Mouse (Mus musculus) limb, embryonic 13.5 days (tissue): ENCODE measurements at regions not wholly inside any gene's neighbourhood (a gene's known extent, or its start where the extent isn't known, plus 50 kb on each side); places are given as distances from the start of the nearest gene placed in this dataset.
A peak's percentile ranks its signal among the peaks of the same experiment; 100 is the strongest.

ENCODE experiments used
- ATAC-seq: fragments of 200-750 bp; cut with Nextera tagmentation; 2 replicates; pipeline ENCODE4 v1.8.0; 2017; ENCODE audit warnings: low read depth, moderate number of reproducible peaks, moderate TSS enrichment; ENCODE audit not compliant: low FRiP score
- H3K27ac ChIP-seq: fragments of 300-500 bp; sonication (generic); 2 replicates; pipeline ENCODE4 v1.5.1; 2015; ENCODE audit warnings: inconsistent platforms, mild to moderate bottlenecking, moderate library complexity
- H3K27me3 ChIP-seq: fragments of 300-500 bp; sonication (generic); 2 replicates; pipeline ENCODE4 v1.6.1; 2015; ENCODE audit warnings: mild to moderate bottlenecking, inconsistent platforms
- H3K36me3 ChIP-seq: fragments of 300-500 bp; sonication (generic); 2 replicates; pipeline ENCODE4 v1.6.1; 2015; ENCODE audit warnings: inconsistent platforms, mild to moderate bottlenecking, moderate library complexity
- H3K4me1 ChIP-seq: fragments of 300-500 bp; sonication (generic); 2 replicates; pipeline ENCODE4 v1.6.1; 2015; ENCODE audit warnings: inconsistent platforms
- H3K4me2 ChIP-seq: fragments of 300-500 bp; sonication (generic); replicated peaks from 2 replicates; pipeline ENCODE4 v1.6.1; 2015; ENCODE audit warnings: inconsistent platforms, mild to moderate bottlenecking, moderate library complexity
- H3K4me3 ChIP-seq: fragments of 300-500 bp; sonication (generic); 2 replicates; pipeline ENCODE4 v1.5.1; 2015; ENCODE audit warnings: moderate library complexity, mild to moderate bottlenecking, inconsistent platforms
- H3K9ac ChIP-seq: fragments of 300-500 bp; sonication (generic); 2 replicates; pipeline ENCODE4 v1.6.1; 2015; ENCODE audit warnings: mild to moderate bottlenecking, inconsistent platforms
- H3K9me3 ChIP-seq: fragments of 300-500 bp; sonication (generic); 2 replicates; pipeline ENCODE4 v1.6.1; 2016; ENCODE audit warnings: inconsistent platforms
- WGBS: fragments of 180-500 bp; shearing (Covaris S2); methylation state at CpG from one replicate; pipeline ENCODE4 v1.1.7; 2015; 5-methylcytosine and 5-hydroxymethylcytosine counted together

DNA sequence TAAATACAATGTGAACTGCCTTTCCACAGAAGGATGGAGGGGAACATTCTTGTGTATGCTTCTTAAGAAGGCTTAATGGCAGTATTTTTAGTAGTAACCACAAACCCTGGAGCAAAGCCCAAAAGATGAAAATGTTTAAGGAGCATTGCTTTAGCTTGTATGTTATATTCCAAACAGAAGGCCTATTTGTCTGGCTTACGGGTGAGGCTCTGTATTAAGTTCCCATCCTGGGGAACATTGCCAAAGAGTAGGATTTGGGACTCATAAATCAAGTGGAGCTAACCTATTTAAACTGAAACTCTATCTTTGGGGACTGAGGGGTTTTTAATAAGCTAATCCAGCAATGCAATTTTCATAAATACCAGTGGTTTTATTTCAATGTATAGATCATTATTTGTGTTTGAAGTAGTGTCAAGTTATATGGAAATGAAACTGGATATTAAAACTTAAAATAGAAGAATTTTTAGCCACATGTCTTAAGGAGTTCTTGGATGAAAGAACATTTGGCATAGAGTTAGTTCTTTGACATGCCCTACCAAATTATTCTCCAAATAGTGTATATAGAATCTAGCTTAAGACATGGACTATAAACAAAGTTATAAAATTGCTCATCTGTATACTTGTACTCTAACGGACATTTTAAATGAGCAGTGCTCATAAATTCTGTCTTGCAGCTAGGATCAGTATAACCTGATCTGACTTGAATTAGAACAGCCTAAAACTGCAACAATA, 401.7 kb upstream of the Actbl2 start:
- Histone ChIP-seq H3K9me3 (no peaks in the 10 kb centered on the region), H3K4me2 (no peak overlapping the region), H3K4me1 (peaks cover 20% of the 10 kb centered on the region), H3K36me3 (no peaks in the 10 kb centered on the region), H3K4me3 (no peak overlapping the region), H3K27me3 (no peaks in the 10 kb centered on the region; the same call in 1 of the 2 replicates), H3K27ac (no peak overlapping the region; the same call in 1 of the 2 replicates), H3K9ac (no peak overlapping the region)
- WGBS, result 18% methylated on average over 2 of the region's 2 CpGs
- peak; percentile 85 for ATAC-seq

DNA sequence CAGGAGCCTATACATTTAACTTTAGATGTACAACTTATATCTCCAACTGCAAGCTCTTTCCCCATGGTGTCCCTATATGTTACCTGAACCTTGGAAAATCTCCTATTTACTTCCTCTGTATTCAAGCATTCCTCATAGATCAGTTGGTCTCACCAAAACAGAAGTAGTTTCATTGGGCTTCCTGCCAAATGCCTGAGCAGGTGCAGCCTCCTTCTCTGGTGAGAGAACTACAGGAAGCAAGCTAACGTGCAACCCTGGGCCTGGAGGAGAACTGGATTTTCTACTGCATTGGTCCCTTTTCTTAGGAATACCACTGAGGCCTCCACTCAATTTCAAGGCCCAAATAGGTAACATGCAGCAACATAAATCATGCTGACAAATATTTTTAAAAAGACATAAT, 400.6 kb upstream of the Actbl2 start:
- H3K27ac ChIP-seq, result no peak overlapping the region
- 26% methylated on average over 1 of the region's 1 CpGs for WGBS
- no peaks in the 10 kb centered on the region; the same call in 1 of the 2 replicates for H3K27me3 ChIP-seq
- no peak overlapping the region for H3K4me3 ChIP-seq
- no peak overlapping the region for H3K4me2 ChIP-seq
- no peak overlapping the region for H3K9ac ChIP-seq
- no peaks in the 10 kb centered on the region for H3K36me3 ChIP-seq
- H3K9me3 ChIP-seq, result no peaks in the 10 kb centered on the region
- peaks cover 20% of the 10 kb centered on the region for H3K4me1 ChIP-seq
- ATAC-seq, result no peak

DNA sequence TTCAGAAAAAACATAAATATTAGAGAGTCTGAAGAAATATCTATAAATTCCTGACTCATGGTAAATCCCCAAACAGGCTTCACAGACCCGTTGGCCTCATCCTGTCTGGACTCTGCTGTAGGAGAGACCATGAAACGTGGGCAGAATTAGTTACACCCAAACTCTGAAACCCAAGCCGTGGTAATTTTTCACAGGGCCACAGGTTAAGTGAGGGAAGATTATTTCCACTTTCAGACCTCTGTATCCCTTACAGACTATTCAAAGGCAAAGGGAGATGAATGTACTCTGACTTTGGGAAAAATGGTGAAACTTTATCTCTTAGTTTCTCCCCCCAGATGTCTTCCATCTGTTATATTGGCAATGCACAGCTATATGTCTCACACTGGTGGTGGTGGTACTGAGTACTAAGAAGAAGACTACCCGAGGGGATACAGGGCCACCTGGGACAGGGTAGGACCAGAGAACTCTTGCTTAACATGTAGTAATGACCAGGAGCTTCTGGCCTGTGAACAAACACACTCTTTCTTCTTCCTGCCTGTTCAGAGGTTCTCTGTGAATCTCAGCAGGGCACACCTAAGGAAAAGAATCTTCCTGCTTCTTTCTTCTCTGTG, 388.8 kb upstream of the Actbl2 start:
- 42% methylated on average over 4 of the region's 4 CpGs for whole genome bisulfite sequencing
- ATAC-seq, result no peak
- Histone ChIP-seq H3K4me1 (peaks cover 17% of the 10 kb centered on the region), H3K9ac (no peak overlapping the region), H3K27me3 (no peaks in the 10 kb centered on the region), H3K9me3 (no peaks in the 10 kb centered on the region), H3K4me2 (no peak overlapping the region), H3K27ac (no peak overlapping the region), H3K4me3 (no peak overlapping the region), H3K36me3 (no peaks in the 10 kb centered on the region)

DNA sequence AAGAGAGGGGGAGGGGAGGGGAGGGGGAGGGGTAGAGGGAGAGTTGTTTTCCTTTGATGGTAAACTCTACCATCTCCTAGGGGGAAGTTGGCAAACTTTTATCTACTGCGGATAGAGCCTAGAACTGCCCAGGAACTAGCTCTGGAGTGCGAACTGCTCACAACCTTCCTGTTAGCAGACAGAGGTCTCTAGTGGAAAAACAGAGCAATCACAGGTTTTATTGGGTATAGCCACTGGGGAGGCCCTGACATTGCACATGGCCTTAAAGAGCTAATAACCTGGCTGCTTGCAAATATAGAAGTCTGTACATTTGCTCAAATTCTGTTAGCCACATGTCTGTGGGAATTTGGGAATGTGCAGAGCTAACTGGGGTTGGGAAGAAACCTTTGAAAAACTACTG, 388.1 kb upstream of the Actbl2 start:
- Histone ChIP-seq H3K36me3 (no peaks in the 10 kb centered on the region), H3K9ac (no peak overlapping the region), H3K4me3 (no peak overlapping the region), H3K9me3 (no peaks in the 10 kb centered on the region), H3K27ac (peak overlapping the region; percentile 40; the same call in 1 of the 2 replicates), H3K4me1 (peaks cover 17% of the 10 kb centered on the region), H3K4me2 (no peak overlapping the region), H3K27me3 (no peaks in the 10 kb centered on the region)
- peak; percentile 87 for ATAC-seq
- WGBS, result 23% methylated on average over 2 of the region's 2 CpGs

DNA sequence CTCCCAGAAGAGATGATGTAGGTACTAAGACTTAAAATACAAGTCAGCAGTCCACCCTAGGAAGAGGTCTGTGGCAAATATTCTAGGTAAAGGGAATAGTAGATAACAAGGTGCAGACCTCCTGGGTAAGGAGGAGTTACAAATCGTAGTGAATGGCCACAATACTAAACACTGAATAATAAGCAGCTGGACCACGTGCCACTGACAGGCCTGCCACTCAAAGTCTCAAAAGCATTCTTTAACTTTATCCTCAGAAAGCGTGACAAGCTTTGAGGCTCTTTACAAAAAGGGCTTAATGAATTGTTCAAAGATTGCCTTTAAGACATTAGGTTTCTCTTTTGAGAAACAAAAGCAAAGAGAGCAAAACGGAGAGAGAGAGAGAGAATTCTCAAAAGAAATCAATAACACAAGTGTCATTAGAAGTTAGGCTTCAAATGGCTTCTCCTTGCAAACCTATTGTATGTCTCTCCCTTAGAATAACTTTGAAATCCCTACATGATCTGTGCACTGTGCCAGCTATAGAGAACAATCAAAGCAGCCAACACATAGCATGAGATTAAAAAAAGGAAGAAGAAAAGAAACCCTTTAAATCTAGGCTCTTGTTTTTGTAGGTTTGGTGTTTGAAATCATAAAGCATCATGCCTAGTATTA, 383.6 kb upstream of the Actbl2 start:
- Histone ChIP-seq H3K9ac (no peak overlapping the region), H3K36me3 (no peaks in the 10 kb centered on the region), H3K27ac (no peak overlapping the region), H3K4me1 (peaks cover 28% of the 10 kb centered on the region), H3K4me2 (no peak overlapping the region), H3K4me3 (no peak overlapping the region), H3K9me3 (no peaks in the 10 kb centered on the region), H3K27me3 (no peaks in the 10 kb centered on the region)
- ATAC-seq, result no peak
- WGBS, result 68% methylated on average over 4 of the region's 4 CpGs

DNA sequence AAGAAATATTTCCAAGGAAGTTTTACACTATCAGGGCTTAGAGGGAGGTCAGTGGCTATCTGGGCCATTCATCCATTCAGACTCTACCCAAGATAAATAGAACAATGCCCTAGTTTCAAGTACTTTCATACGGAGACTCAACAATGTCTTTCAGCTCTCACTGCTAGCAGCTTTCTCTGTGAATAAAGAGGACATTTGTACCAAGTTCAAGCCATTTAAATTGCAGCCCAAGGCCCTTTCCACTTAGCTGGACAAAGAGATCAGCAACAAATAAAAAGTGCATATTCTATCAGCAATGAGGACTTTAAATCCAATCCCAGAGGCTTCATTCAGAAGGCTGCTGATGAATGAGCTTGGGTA, 383.1 kb upstream of the Actbl2 start:
- Histone ChIP-seq H3K9me3 (no peaks in the 10 kb centered on the region), H3K4me3 (no peak overlapping the region), H3K4me2 (no peak overlapping the region), H3K9ac (no peak overlapping the region), H3K27me3 (no peaks in the 10 kb centered on the region), H3K36me3 (no peaks in the 10 kb centered on the region), H3K27ac (no peak overlapping the region), H3K4me1 (peaks cover 25% of the 10 kb centered on the region)
- 85% methylated on average over 1 of the region's 1 CpGs for WGBS
- ATAC-seq, result no peak

DNA sequence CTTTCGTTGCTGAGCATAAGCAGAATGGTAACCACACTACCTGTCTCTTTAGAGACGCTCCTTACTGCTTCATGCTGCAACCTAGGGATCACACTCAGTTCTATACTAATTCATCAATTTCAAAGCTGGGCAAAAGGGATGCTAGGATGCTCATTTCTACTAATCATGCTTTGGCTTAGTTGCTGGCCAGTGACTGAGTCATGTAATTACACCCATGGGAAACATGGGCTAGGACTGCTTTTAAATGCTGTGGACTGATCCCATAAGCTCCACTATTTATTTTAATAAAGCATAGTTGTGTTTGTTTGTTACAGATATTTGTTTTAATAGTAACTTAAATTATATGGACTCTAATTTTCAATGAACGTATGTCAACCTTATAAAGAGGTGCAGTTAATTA, 373.2 kb upstream of the Actbl2 start:
- no peaks in the 10 kb centered on the region for H3K9me3 ChIP-seq
- H3K9ac ChIP-seq, result no peak overlapping the region
- H3K4me2 ChIP-seq, result no peak overlapping the region
- 72% methylated on average over 3 of the region's 3 CpGs for WGBS
- H3K4me1 ChIP-seq, result 0 out of 2 replicates have a peak, but pooled peaks cover 4% of the 10 kb centered on the region
- no peaks in the 10 kb centered on the region for H3K36me3 ChIP-seq
- no peak overlapping the region for H3K4me3 ChIP-seq
- no peak for ATAC-seq
- H3K27me3 ChIP-seq, result no peaks in the 10 kb centered on the region
- no peak overlapping the region for H3K27ac ChIP-seq

DNA sequence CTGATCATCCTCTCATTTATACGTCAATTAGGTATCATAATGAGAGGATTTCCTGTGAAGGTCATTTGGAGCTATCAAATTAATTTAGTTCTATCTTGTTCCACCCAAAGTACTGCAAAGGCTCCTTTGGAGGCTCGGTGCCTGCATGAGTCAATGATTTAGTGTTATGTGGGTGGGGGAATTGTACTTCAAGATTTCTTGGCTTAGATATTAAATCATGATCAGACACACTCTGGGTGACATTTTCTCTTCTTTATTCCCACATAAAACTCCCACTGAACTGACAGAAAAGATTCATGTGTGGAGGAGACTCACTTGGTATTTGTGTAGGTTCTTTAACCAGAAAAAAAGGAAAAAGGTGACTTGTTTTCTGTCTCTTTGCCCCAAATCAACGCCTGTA, 372.6 kb upstream of the Actbl2 start:
- Histone ChIP-seq H3K4me1 (0 out of 2 replicates have a peak, but pooled peaks cover 4% of the 10 kb centered on the region), H3K9me3 (no peaks in the 10 kb centered on the region), H3K36me3 (no peaks in the 10 kb centered on the region), H3K9ac (no peak overlapping the region), H3K27ac (no peak overlapping the region), H3K4me3 (no peak overlapping the region), H3K27me3 (no peaks in the 10 kb centered on the region), H3K4me2 (no peak overlapping the region)
- WGBS, result 65% methylated on average over 3 of the region's 3 CpGs
- ATAC-seq, result no peak

DNA sequence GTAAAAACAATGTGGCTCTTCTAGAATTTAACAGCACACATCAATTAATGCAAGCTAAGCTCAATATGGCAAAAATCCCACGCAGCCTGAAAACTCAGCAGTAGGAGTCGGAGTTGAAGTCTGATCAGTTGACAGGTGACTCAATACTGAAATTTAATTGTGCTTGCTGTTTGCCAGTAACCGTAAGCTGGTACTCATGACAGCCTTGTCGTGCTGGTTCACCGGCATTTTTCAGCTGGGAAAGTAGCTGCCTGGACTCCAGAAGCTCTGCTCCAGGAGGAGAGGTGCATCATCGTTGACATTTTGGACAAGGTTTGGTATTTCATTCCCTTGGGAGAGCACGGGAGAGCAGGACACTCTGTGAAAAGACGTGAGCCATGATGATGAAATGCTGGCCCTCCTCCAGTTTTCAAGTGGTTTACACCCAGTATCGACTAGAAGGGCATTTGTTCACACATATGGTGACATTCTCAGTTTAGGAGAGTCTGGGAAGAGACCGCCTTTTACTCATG, 372.1 kb upstream of the Actbl2 start:
- Histone ChIP-seq H3K9ac (no peak overlapping the region), H3K36me3 (no peaks in the 10 kb centered on the region), H3K27ac (no peak overlapping the region), H3K27me3 (no peaks in the 10 kb centered on the region), H3K9me3 (no peaks in the 10 kb centered on the region), H3K4me2 (no peak overlapping the region), H3K4me1 (0 out of 2 replicates have a peak, but pooled peaks cover 4% of the 10 kb centered on the region), H3K4me3 (no peak overlapping the region)
- ATAC-seq, result no peak
- WGBS, result 71% methylated on average over 10 of the region's 10 CpGs

DNA sequence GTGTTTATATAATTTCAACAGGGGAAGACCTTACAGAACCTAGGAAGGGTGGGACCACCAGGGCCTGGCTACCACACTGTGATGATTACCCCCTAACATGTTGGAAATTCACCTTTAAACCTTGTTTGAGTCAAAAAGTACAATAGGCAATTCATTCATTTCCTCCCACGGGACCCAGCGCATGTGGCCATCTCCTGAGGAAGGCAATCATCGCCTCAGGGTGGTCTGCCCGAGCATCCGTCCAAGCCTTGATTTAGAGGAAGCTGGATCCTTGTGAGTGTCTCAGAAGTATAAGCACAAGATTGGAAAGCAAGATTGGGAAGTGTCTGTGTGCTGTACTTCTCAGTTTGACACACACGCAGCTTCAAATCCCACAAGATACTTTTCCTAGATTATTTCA, 360.9 kb upstream of the Actbl2 start:
- no peak overlapping the region for H3K4me2 ChIP-seq
- H3K9me3 ChIP-seq, result no peaks in the 10 kb centered on the region
- H3K4me3 ChIP-seq, result no peak overlapping the region
- no peaks in the 10 kb centered on the region for H3K36me3 ChIP-seq
- ATAC-seq, result no peak
- H3K9ac ChIP-seq, result no peak overlapping the region
- no peaks in the 10 kb centered on the region; the same call in 1 of the 2 replicates for H3K27me3 ChIP-seq
- whole genome bisulfite sequencing, result 50% methylated on average over 6 of the region's 6 CpGs
- peaks cover 27% of the 10 kb centered on the region for H3K4me1 ChIP-seq
- no peak overlapping the region for H3K27ac ChIP-seq

DNA sequence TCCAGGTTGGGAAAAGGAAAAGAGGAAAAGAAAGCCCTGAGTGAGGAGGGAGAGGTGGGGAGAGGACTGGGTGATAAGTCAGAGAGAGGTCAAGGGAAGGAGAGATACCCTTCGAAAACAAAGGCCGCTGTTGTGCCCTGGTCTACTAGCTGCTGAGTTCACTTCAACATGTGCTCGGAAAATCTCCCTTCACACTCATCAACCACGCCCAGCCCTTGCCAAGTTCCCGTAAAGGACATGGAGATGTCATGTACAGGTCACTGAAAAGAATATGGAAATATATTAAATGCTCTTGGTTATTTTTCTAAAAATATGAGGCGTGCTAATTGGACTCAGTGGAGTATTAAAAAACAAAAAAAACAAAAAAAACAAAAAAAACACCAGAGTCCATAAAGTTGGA, 359.5 kb upstream of the Actbl2 start:
- peak overlapping the region; percentile 23; the same call in 1 of the 2 replicates for H3K4me2 ChIP-seq
- H3K9ac ChIP-seq, result no peak overlapping the region
- H3K27me3 ChIP-seq, result no peaks in the 10 kb centered on the region; the same call in 1 of the 2 replicates
- H3K4me3 ChIP-seq, result no peak overlapping the region
- WGBS, result 41% methylated on average over 6 of the region's 6 CpGs
- no peaks in the 10 kb centered on the region for H3K9me3 ChIP-seq
- peaks cover 27% of the 10 kb centered on the region for H3K4me1 ChIP-seq
- H3K36me3 ChIP-seq, result no peaks in the 10 kb centered on the region
- ATAC-seq, result peak; percentile 77
- peak overlapping the region; percentile 52 for H3K27ac ChIP-seq

DNA sequence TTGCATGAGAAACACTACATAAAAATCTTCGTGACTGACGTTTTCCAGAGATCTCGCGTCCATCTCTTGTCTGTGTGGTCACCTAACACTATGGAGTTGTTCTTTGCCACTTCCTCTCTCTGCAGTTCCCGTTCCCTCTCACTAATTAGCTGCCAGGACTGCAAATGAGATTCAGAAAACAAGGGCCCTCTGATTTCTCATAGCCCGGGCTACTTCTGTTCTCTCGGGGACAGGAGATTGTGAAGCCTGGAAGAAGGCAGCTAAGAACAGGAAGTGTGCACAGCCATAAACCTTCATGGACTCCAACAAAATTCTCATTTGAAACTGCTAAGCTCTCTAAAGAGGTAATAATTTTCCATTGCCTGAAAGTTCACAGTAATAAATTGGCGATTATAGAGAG, 358.9 kb upstream of the Actbl2 start:
- Histone ChIP-seq H3K36me3 (no peaks in the 10 kb centered on the region), H3K9ac (no peak overlapping the region), H3K4me3 (no peak overlapping the region), H3K27me3 (no peaks in the 10 kb centered on the region; the same call in 1 of the 2 replicates), H3K4me2 (0 out of 2 replicates have a peak overlapping the region, but pooled peaks have one; percentile 1), H3K27ac (0 out of 2 replicates have a peak overlapping the region, but pooled peaks have one; percentile 29), H3K9me3 (no peaks in the 10 kb centered on the region), H3K4me1 (peaks cover 25% of the 10 kb centered on the region)
- WGBS, result 22% methylated on average over 8 of the region's 8 CpGs
- ATAC-seq, result peak; percentile 83
